Mouse (Mus musculus) layer of hippocampus, postnatal 25 days (tissue): ENCODE results near the gene Dcps. TPM values are rescaled to one million over a fixed set of nuclear protein-coding genes. Genes with fewer than 3 reads are reported as not detected.

Experiments used
- DNase-seq, 2 experiments: peaks; one replicate each; pipeline ENCODE4 v3.0.0; 2022; ENCODE audit warnings: mixed read lengths in 2 of 2, low spot score in 1 of 2; ENCODE audit errors: extremely low spot score in 1 of 2
- total RNA-seq, 2 experiments: library from RNA; stranded (reverse); gene quantifications; 2 replicates each; pipeline ENCODE4 v1.2.3; 2021

Dcps gene
- total RNA-seq, 2 experiments from 2014 or later, result 19.2 to 21.5 TPM

GRCm38 (mm10) chr9:35139231-35139744 is 36.6 kb downstream of the Dcps start:
- DNase-seq, result no peak

GRCm38 (mm10) chr9:35138029-35138428 is 37.8 kb downstream of the Dcps start:
- no peak for DNase-seq

GRCm38 (mm10) chr9:35135575-35135974 is 40.3 kb downstream of the Dcps start:
- DNase-seq, result no peak

GRCm38 (mm10) chr9:35131637-35132397 is 44.0 kb downstream of the Dcps start:
- DNase-seq, result no peak

- DNase-seq, result no peak
Measured at GRCm38 (mm10) chr9:35128995-35129418, 46.9 kb downstream of the Dcps start.

- DNase-seq, result no peak
Measured at GRCm38 (mm10) chr9:35128564-35128963, 47.3 kb downstream of the Dcps start.

GRCm38 (mm10) chr9:35127561-35127960 is 48.3 kb downstream of the Dcps start:
- DNase-seq, result no peak

GRCm38 (mm10) chr9:35127147-35127546 is 48.7 kb downstream of the Dcps start:
- no peak for DNase-seq

GRCm38 (mm10) chr9:35124678-35124955 is 51.2 kb downstream of the Dcps start:
- no peak for DNase-seq

- DNase-seq, result no peak
Measured at GRCm38 (mm10) chr9:35123804-35124677, 51.8 kb downstream of the Dcps start.

GRCm38 (mm10) chr9:35123456-35123803 is 52.4 kb downstream of the Dcps start:
- no peak for DNase-seq

GRCm38 (mm10) chr9:35122551-35123266 is 53.2 kb downstream of the Dcps start:
- no peak for DNase-seq

GRCm38 (mm10) chr9:35119168-35119567 is 56.7 kb downstream of the Dcps start, which contains the start of gene St3gal4:
Gene St3gal4 (minus strand): TSS chr9:35119268.
- no peak for DNase-seq

GRCm38 (mm10) chr9:35118563-35118962 is 57.3 kb downstream of the Dcps start:
- DNase-seq, result no peak

- no peak for DNase-seq
Measured at GRCm38 (mm10) chr9:35117384-35118295, 58.2 kb downstream of the Dcps start.

- DNase-seq, result peak; percentile 58 to 59
Measured at GRCm38 (mm10) chr9:35116391-35117381, 59.2 kb downstream of the Dcps start.

GRCm38 (mm10) chr9:35115804-35116203 is 60.1 kb downstream of the Dcps start:
- DNase-seq, result no peak

- DNase-seq, result no peak
Measured at GRCm38 (mm10) chr9:35115299-35115698, 60.6 kb downstream of the Dcps start.

- DNase-seq, result no peak
Measured at GRCm38 (mm10) chr9:35114234-35114633, 61.6 kb downstream of the Dcps start.
